Mouse (Mus musculus) heart, postnatal 36 days (tissue): Measurements from ENCODE around the gene Rpap1. TPM values are rescaled to one million over a fixed set of nuclear protein-coding genes. Genes with fewer than 3 reads are reported as not detected.
"Not testable (repeated sequence)": the region's sequence is repeated elsewhere in the genome, so short reads cannot be mapped to it uniquely, and the experiment has no call there.

Source experiments
- DNase-seq, 2 experiments: peaks; one replicate each; pipeline ENCODE4 v3.0.0; 2021 to 2022
- intact Hi-C: fragments of 180-260 bp; cut with DNase I; formaldehyde crosslinking; loops from one replicate; pipeline ENCODE4 v1.15.1; 2025
- total RNA-seq, 2 experiments: library from RNA; stranded (reverse); gene quantifications; 2 replicates each; pipeline ENCODE4 v1.2.3; 2021

The Rpap1 gene
- total RNA-seq, 2 experiments from 2014 or later = 13.2 to 13.4 TPM

- DNase-seq = peak; percentile 27 to 32
- intact Hi-C loops = loop anchor here (5.0 kb wide), 1 partner anchor 195 kb away; the partner anchor contains the start of genes Chp1 and Exd1
Measured at GRCm38 (mm10) chr2:119742461-119743175, 44.7 kb downstream of the Rpap1 start.

- DNase-seq = peak; percentile 58 to 60
- intact Hi-C loops = loop anchor here (5.0 kb wide), 1 partner anchor 194 kb away; the partner anchor contains the start of genes Chp1 and Exd1
Measured at GRCm38 (mm10) chr2:119741581-119742411, 45.5 kb downstream of the Rpap1 start, which contains the start of gene Itpka. Gene Itpka (plus strand): TSS chr2:119742337.

GRCm38 (mm10) chr2:119740567-119740966 is 46.8 kb downstream of the Rpap1 start:
- intact Hi-C loops = loop anchor here (5.0 kb wide), 1 partner anchor 193 kb away; the partner anchor contains the start of genes Chp1 and Exd1
- DNase-seq = no peak

- DNase-seq = no peak
- intact Hi-C loops = no loop called here
Measured at GRCm38 (mm10) chr2:119737124-119737523, 50.2 kb downstream of the Rpap1 start.

DNA sequence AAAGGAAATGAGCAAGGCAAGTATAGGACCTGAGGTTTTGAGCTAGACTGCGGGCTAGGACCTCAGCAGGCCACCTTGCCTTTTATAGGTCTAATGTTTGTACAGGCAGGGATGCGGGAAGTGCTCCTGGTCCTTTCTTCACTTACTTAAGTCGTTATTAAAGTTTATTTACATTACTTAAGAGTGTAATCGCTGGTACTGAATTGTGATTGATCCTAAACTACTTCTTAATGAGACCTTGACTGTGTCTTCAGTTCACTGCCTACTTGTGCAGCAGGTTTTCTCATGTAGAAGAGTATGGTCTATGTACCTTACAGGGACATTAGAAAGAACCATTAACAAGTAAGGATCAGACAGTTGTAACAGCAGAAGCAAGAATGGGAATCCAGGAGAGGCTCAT is 56.6 kb downstream of the Rpap1 start:
- no peak for DNase-seq
- intact Hi-C loops = no loop called here

DNA sequence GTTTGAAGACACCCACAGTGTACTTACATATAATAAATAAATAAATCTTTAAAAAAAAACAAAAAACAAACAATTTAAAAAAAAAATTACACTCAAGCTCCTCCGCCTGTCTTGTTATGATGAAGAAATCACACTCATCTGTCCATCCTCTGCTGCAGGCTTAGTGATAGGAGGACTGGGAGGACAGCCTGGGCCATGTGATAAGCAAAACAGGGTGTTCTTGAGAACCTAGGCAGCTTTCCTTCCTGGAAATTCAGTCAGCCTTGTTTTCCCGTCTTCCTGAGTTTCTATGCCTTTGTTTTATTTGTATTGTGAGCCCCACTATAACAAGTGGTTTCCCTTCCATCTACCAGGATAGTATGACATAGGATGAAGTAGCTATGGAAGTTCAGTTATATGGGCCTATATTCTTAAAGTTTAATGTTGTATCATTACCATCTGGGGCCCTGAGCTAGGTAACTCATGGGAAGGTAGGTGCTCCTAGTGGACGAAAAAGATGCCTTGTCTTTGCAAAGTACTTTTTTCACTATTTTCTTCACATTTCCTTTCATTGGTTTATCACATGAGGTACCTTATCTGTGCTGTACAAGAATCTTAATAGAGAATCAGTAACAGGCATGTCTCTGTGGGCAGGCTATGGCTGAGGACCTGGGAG is 59.4 kb downstream of the Rpap1 start:
- intact Hi-C loops = no loop called here
- DNase-seq = no peak

DNA sequence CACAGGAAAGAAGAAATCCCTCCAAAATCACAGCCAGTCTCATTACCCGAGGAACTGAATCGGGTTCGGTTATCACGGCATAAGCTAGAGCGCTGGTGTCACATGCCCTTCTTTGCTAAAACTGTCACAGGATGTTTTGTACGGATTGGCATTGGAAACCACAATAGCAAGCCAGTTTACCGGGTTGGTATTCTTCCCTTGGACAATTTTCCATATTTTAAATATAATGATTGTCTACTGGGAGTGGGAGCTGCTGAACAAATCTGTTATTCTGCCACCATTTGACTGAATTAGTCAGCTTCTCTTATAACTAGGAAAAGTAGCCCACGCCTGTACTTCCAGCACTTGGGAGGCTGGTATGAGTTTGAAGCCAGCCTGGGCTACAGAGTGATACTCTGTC is 66.3 kb downstream of the Rpap1 start:
- DNase-seq = no peak
- intact Hi-C loops = no loop called here

DNA sequence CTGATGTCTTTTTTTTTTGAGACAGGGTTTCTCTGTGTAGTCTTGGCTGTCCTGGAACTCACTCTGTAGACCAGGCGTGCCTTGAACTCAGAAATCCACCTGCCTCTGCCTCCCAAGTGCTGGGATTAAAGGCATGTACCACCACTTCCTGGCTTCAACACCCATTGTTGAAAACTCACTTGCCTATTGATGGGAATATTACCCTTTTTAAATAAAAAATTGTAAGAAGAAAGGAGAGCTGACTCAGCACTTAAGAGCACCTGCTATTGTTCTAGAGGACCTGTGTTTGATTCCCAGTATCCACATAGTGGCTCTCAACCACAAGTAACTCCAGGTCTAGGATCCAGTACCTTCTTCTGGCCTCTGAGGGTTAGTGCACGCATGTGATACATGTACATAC is 71.5 kb downstream of the Rpap1 start:
- DNase-seq, intact Hi-C loops: not testable (repeated sequence)

Other genes with a start within 250 kb of the Rpap1 start
- under 1 TPM; 0.06 to 0.11 TPM for gene Exd1, start 239.9 kb downstream of the Rpap1 start, total RNA-seq
- gene Chp1, start 239.8 kb downstream of the Rpap1 start, total RNA-seq = 10 to 100 TPM; 92.1 to 94.7 TPM
- 1 to 10 TPM; 1.7 TPM for gene Nusap1, start 169.2 kb downstream of the Rpap1 start, total RNA-seq
- gene Oip5, start 169.1 kb downstream of the Rpap1 start, total RNA-seq = under 1 TPM; 0.24 to 0.56 TPM
- 10 to 100 TPM; 58.3 to 70.4 TPM for gene Ndufaf1, start 124.7 kb downstream of the Rpap1 start, total RNA-seq
- gene Rtf1, start 112.5 kb downstream of the Rpap1 start, total RNA-seq = 10 to 100 TPM; 22.9 to 24.0 TPM
- under 1 TPM; 0.38 to 0.53 TPM for gene Itpka, start 45.2 kb downstream of the Rpap1 start, total RNA-seq
- gene Ltk, start 27.1 kb downstream of the Rpap1 start, total RNA-seq = not detected
- 1 to 10 TPM; 1.7 to 2.4 TPM for gene Tyro3, start 10.2 kb upstream of the Rpap1 start, total RNA-seq
- 10 to 100 TPM; 36.0 to 39.6 TPM for gene Mga, start 109.7 kb upstream of the Rpap1 start, total RNA-seq
- 1 to 10 TPM; 7.8 to 9.2 TPM for gene Mapkbp1, start 185.2 kb upstream of the Rpap1 start, total RNA-seq
- 1 to 10 TPM; 7.7 to 8.2 TPM for gene Jmjd7, start 239.9 kb upstream of the Rpap1 start, total RNA-seq
- 1 to 10 TPM in 1 of 2 experiments, under 1 TPM in 1; 0.68 to 1.3 TPM for gene Gm28042, start 240.0 kb upstream of the Rpap1 start, total RNA-seq
- gene Pla2g4b, start 245.9 kb upstream of the Rpap1 start, total RNA-seq = 1 to 10 TPM; 2.0 to 2.1 TPM